Mouse (Mus musculus): ENCODE data around the gene Ap2s1.

Gene Ap2s1

GRCm38 (mm10) chr7:16747656-16748055, 9.4 kb downstream of the Ap2s1 start:
- in situ Hi-C loops (cut with MboI, MseI), result loop anchor here (5.0 kb wide), 1 partner anchor 60 kb away; no protein-coding TSS in a partner anchor

- in situ Hi-C loops (cut with MboI, MseI), result no loop called here
Observed at GRCm38 (mm10) chr7:16752016-16752415, 13.8 kb downstream of the Ap2s1 start.

GRCm38 (mm10) chr7:16755362-16756017, 17.3 kb downstream of the Ap2s1 start:
- in situ Hi-C loops (cut with MboI, MseI), result no loop called here

GRCm38 (mm10) chr7:16758872-16759574, 20.8 kb downstream of the Ap2s1 start:
- in situ Hi-C loops (cut with MboI, MseI), result no loop called here

- in situ Hi-C loops (cut with MboI, MseI), result no loop called here
Observed at GRCm38 (mm10) chr7:16760292-16760691, 22.1 kb downstream of the Ap2s1 start.

GRCm38 (mm10) chr7:16761005-16761481, 22.8 kb downstream of the Ap2s1 start:
- in situ Hi-C loops (cut with MboI, MseI), result no loop called here

GRCm38 (mm10) chr7:16761630-16762029, 23.4 kb downstream of the Ap2s1 start:
- in situ Hi-C loops (cut with MboI, MseI), result no loop called here

- in situ Hi-C loops (cut with MboI, MseI), result no loop called here
Observed at GRCm38 (mm10) chr7:16763463-16764218, 25.4 kb downstream of the Ap2s1 start.

- in situ Hi-C loops (cut with MboI, MseI), result no loop called here
Observed at GRCm38 (mm10) chr7:16766443-16766842, 28.2 kb downstream of the Ap2s1 start.

GRCm38 (mm10) chr7:16775888-16776287, 37.7 kb downstream of the Ap2s1 start:
- in situ Hi-C loops (cut with MboI, MseI), result no loop called here

GRCm38 (mm10) chr7:16780076-16780475, 41.9 kb downstream of the Ap2s1 start:
- in situ Hi-C loops (cut with MboI, MseI), result no loop called here

- in situ Hi-C loops (cut with MboI, MseI), result no loop called here
Observed at GRCm38 (mm10) chr7:16780825-16781554, 42.8 kb downstream of the Ap2s1 start, which contains the start of gene Slc1a5. Slc1a5 (plus strand) TSS chr7:16781340.

GRCm38 (mm10) chr7:16781555-16781815, 43.3 kb downstream of the Ap2s1 start:
- in situ Hi-C loops (cut with MboI, MseI), result no loop called here

- in situ Hi-C loops (cut with MboI, MseI), result no loop called here
Observed at GRCm38 (mm10) chr7:16781816-16782554, 43.8 kb downstream of the Ap2s1 start.

- in situ Hi-C loops (cut with MboI, MseI), result no loop called here
Observed at GRCm38 (mm10) chr7:16782555-16783125, 44.4 kb downstream of the Ap2s1 start.

- in situ Hi-C loops (cut with MboI, MseI), result no loop called here
Observed at GRCm38 (mm10) chr7:16783224-16783688, 45.0 kb downstream of the Ap2s1 start.

- in situ Hi-C loops (cut with MboI, MseI), result no loop called here
Observed at GRCm38 (mm10) chr7:16783758-16784415, 45.7 kb downstream of the Ap2s1 start.

- in situ Hi-C loops (cut with MboI, MseI), result no loop called here
Observed at GRCm38 (mm10) chr7:16784498-16784976, 46.3 kb downstream of the Ap2s1 start.

- in situ Hi-C loops (cut with MboI, MseI), result no loop called here
Observed at GRCm38 (mm10) chr7:16785541-16786083, 47.4 kb downstream of the Ap2s1 start.

- in situ Hi-C loops (cut with MboI, MseI), result no loop called here
Observed at GRCm38 (mm10) chr7:16792316-16792715, 54.1 kb downstream of the Ap2s1 start.

Measured in T-helper 1 cell (primary cell).